Mouse (Mus musculus) megakaryocyte, embryonic 14.5 days (primary cell): ENCODE data around the gene AI182371.

Source experiments
- FLI1 ChIP-seq: IDR thresholded peaks from 2 replicates; pipeline ENCODE4 v1.6.1; 2012; ENCODE audit warnings: low read length, inconsistent platforms, mixed read lengths
- GATA1 ChIP-seq: IDR thresholded peaks from 3 replicates; pipeline ENCODE4 v1.6.1; 2012; ENCODE audit warnings: mixed read lengths, low read length, inconsistent platforms, borderline replicate concordance

- TF ChIP-seq GATA1: no peak
- no peak for TF ChIP-seq FLI1
These were observed 27.0 kb downstream of the AI182371 start for GRCm38 (mm10) chr2:35074328-35074727.
